Mouse (Mus musculus) cerebellum, adult 9-11 months (tissue): Measurements from ENCODE around the gene Cdkn1b.

ENCODE experiments used
- DNase-seq: peaks from one replicate; pipeline ENCODE4 v3.0.0; 2022

Gene Cdkn1b

GRCm38 (mm10) chr6:134903891-134904884, 16.0 kb upstream of the Cdkn1b start:
- no peak for DNase-seq

GRCm38 (mm10) chr6:134905811-134906210, 14.4 kb upstream of the Cdkn1b start:
- DNase-seq = no peak

GRCm38 (mm10) chr6:134914523-134914922, 5.7 kb upstream of the Cdkn1b start:
- no peak for DNase-seq

GRCm38 (mm10) chr6:134916641-134917040, 3.6 kb upstream of the Cdkn1b start:
- DNase-seq = no peak

- peak; percentile 59 for DNase-seq
Observed at GRCm38 (mm10) chr6:134917087-134917486, 3.1 kb upstream of the Cdkn1b start.

- no peak for DNase-seq
Observed at GRCm38 (mm10) chr6:134918769-134919168, 1.4 kb upstream of the Cdkn1b start.

GRCm38 (mm10) chr6:134919511-134920189, 551 bp upstream of the Cdkn1b start:
- DNase-seq = no peak

- peak; percentile 89 for DNase-seq
Observed at GRCm38 (mm10) chr6:134921014-134921694, 953 bp downstream of the Cdkn1b start.

GRCm38 (mm10) chr6:134921695-134922510, 1.7 kb downstream of the Cdkn1b start:
- peak; percentile 58 for DNase-seq

- no peak for DNase-seq
Observed at GRCm38 (mm10) chr6:134922511-134923195, 2.5 kb downstream of the Cdkn1b start.

GRCm38 (mm10) chr6:134923670-134924069, 3.5 kb downstream of the Cdkn1b start:
- no peak for DNase-seq

- DNase-seq = no peak
Observed at GRCm38 (mm10) chr6:134924262-134924661, 4.1 kb downstream of the Cdkn1b start.

GRCm38 (mm10) chr6:134925673-134926337, 5.6 kb downstream of the Cdkn1b start:
- DNase-seq = no peak

- DNase-seq = no peak
Observed at GRCm38 (mm10) chr6:134926338-134926705, 6.1 kb downstream of the Cdkn1b start.

GRCm38 (mm10) chr6:134926803-134927594, 6.8 kb downstream of the Cdkn1b start:
- peak; percentile 55 for DNase-seq

GRCm38 (mm10) chr6:134927595-134928095, 7.4 kb downstream of the Cdkn1b start:
- DNase-seq = peak; percentile 66

GRCm38 (mm10) chr6:134928096-134928888, 8.1 kb downstream of the Cdkn1b start:
- peak; percentile 86 for DNase-seq

- DNase-seq = peak; percentile 71
Observed at GRCm38 (mm10) chr6:134928889-134929310, 8.7 kb downstream of the Cdkn1b start.

GRCm38 (mm10) chr6:134929926-134930325, 9.7 kb downstream of the Cdkn1b start:
- DNase-seq = no peak
